Comparison of ENCODE assay signal across 22 mouse cellular contexts in genomic region chr17:29720755-29721365, GRCm38 (mm10). TPM values are rescaled to one million over a fixed set of nuclear protein-coding genes. Genes with fewer than 3 reads are reported as not detected.
DNase-seq lines count a peak whose midpoint lies in the region; ATAC-seq and TF ChIP-seq lines count a peak whose summit lies in the region.
"Had no signal": no experiment of that assay in that cellular context is flagged by ENCODE, and none has a peak within 500 bp of the region (broad histone marks: within the 10 kb centered on the region; RNA-seq: fewer than 3 reads in every experiment).

No protein-coding gene starts in this region.

- no peak for ATAC-seq in forebrain, embryonic 14.5 days
- no peak for ATAC-seq in forebrain, postnatal 0 days
- ATAC-seq: intestine, embryonic 16.5 days; liver, embryonic 12.5 days; midbrain, embryonic 13.5 days had no signal

- no peaks in the 10 kb centered on the region for H3K36me3 ChIP-seq in forebrain, embryonic 14.5 days (ENCODE audit: control insufficient read depth, insufficient read depth, low read length)
- no peaks in the 10 kb centered on the region for H3K36me3 ChIP-seq in forebrain, postnatal 0 days (ENCODE audit: insufficient read depth)
- H3K36me3 ChIP-seq: embryonic facial prominence, embryonic 12.5 days; hindbrain, embryonic 12.5 days; limb, embryonic 13.5 days; liver, embryonic 12.5 days; midbrain, embryonic 13.5 days had no signal

- no peak overlapping the region for H3K4me3 ChIP-seq in forebrain, embryonic 14.5 days (ENCODE audit: low read depth, low read length)
- no peak overlapping the region for H3K4me3 ChIP-seq in forebrain, postnatal 0 days (ENCODE audit: low read depth, low read length)
- H3K4me3 ChIP-seq: embryonic facial prominence, embryonic 12.5 days; gastrocnemius, adult 2 months; hindbrain, embryonic 12.5 days; limb, embryonic 13.5 days; liver, embryonic 12.5 days; midbrain, embryonic 13.5 days had no signal

- peaks cover 11% of the 10 kb centered on the region for H3K4me1 ChIP-seq in forebrain, embryonic 14.5 days (ENCODE audit: control insufficient read depth, insufficient read depth, low read length)
- peaks cover 18% of the 10 kb centered on the region for H3K4me1 ChIP-seq in forebrain, postnatal 0 days (ENCODE audit: insufficient read depth)

- intact Hi-C loops in left cerebral cortex, postnatal 4 days (cut with DNase I), result no loop called here

- no peak for TF ChIP-seq CTCF in forebrain, postnatal 0 days (IDR thresholded peaks at IDR 0.05; ENCODE audit: low read depth)

- WGBS in forebrain, embryonic 14.5 days, result 75% methylated on average over 11 of the region's 11 CpGs
- WGBS in forebrain, postnatal 0 days, result 62% methylated on average over 11 of the region's 11 CpGs

- peak; percentile 62 for DNase-seq in cerebellum, adult 11-12 months
- no peak for DNase-seq in cerebellum, postnatal 25 days
- DNase-seq in forebrain, embryonic 14.5 days (ENCODE audit: low spot score), result no peak
- no peak for DNase-seq in forebrain, postnatal 0 days
- DNase-seq in left cerebral cortex, postnatal 4 days, result peak; percentile 81
- no peak for DNase-seq in left cerebral cortex, adult 11 months (ENCODE audit: low spot score)
- DNase-seq in A20 (ENCODE audit: low read depth, low spot score), result peak; percentile 81
- DNase-seq: adrenal gland, postnatal 25 days; gastrocnemius, adult 2 months; kidney, adult 9 months; kidney, postnatal 14 days; layer of hippocampus, postnatal 36 days; lung, adult 18-20 months; right cerebral cortex, postnatal 25 days; thymus, adult 18-20 months; thymus, postnatal 36 days had no signal

- no peaks in the 10 kb centered on the region for H3K9me3 ChIP-seq in forebrain, embryonic 14.5 days (replicated peaks; ENCODE audit: control insufficient read depth, low read length)
- no peaks in the 10 kb centered on the region for H3K9me3 ChIP-seq in forebrain, postnatal 0 days (ENCODE audit: low read length)
- H3K9me3 ChIP-seq: embryonic facial prominence, embryonic 12.5 days; hindbrain, embryonic 12.5 days; limb, embryonic 13.5 days; liver, embryonic 12.5 days; midbrain, embryonic 13.5 days had no signal

- H3K27me3 ChIP-seq in forebrain, embryonic 14.5 days (replicated peaks; ENCODE audit: control insufficient read depth, insufficient read depth, low read length), result no peaks in the 10 kb centered on the region
- no peaks in the 10 kb centered on the region for H3K27me3 ChIP-seq in forebrain, postnatal 0 days (ENCODE audit: insufficient read depth, low read length)
- H3K27me3 ChIP-seq: embryonic facial prominence, embryonic 12.5 days; hindbrain, embryonic 12.5 days; limb, embryonic 13.5 days; midbrain, embryonic 13.5 days had no signal

- H3K27ac ChIP-seq in forebrain, embryonic 14.5 days (ENCODE audit: low read depth, low read length), result peak overlapping the region; percentile 78; the same call in 1 of the 2 replicates
- no peak overlapping the region for H3K27ac ChIP-seq in forebrain, postnatal 0 days (ENCODE audit: low read depth, low read length)
- H3K27ac ChIP-seq: embryonic facial prominence, embryonic 12.5 days; gastrocnemius, adult 2 months; hindbrain, embryonic 12.5 days; limb, embryonic 13.5 days; liver, embryonic 12.5 days; midbrain, embryonic 13.5 days had no signal

- no peak overlapping the region for H3K9ac ChIP-seq in forebrain, embryonic 14.5 days (ENCODE audit: low read length)
- H3K9ac ChIP-seq in forebrain, postnatal 0 days, result no peak overlapping the region
- H3K9ac ChIP-seq: embryonic facial prominence, embryonic 12.5 days; hindbrain, embryonic 12.5 days; limb, embryonic 13.5 days; liver, embryonic 12.5 days; midbrain, embryonic 13.5 days had no signal

- no peak overlapping the region for H3K4me2 ChIP-seq in forebrain, embryonic 14.5 days (ENCODE audit: low read length)
- H3K4me2 ChIP-seq in forebrain, postnatal 0 days (ENCODE audit: low read depth), result no peak overlapping the region
- H3K4me2 ChIP-seq: embryonic facial prominence, embryonic 12.5 days; hindbrain, embryonic 12.5 days; limb, embryonic 13.5 days; liver, embryonic 12.5 days; midbrain, embryonic 13.5 days had no signal

RNA-seq across cellular contexts. Expression of gene Ccdc167, which starts 4.0 kb away (rescaled TPM):
- polyA plus RNA-seq in forebrain, embryonic 14.5 days (2014; fragmentation: Nextera tagmentation; extraction: Ambion mirVana), result 12.8 and 14.0 TPM in 2 replicates
- 7.7 and 8.8 TPM in 2 replicates for total RNA-seq in forebrain, postnatal 0 days (2014; rRNA removed)
- 7.4 and 7.7 TPM in 2 replicates for polyA plus RNA-seq in forebrain, postnatal 0 days (2015; fragmentation: Nextera tagmentation; extraction: Ambion mirVana)
- 10 to 100 TPM; 11.6 to 13.5 TPM for total RNA-seq in left cerebral cortex, postnatal 4 days (2021)

Comparison
In these comparisons a context has a peak if more than half of its experiments do, and no peak if none do; other contexts are left out.
1. DNase-seq: peak in cerebellum, adult 11-12 months (single experiment), left cerebral cortex, postnatal 4 days (single experiment) and A20 (single experiment); none in cerebellum, postnatal 25 days (0 of 2), forebrain, embryonic 14.5 days (single experiment), forebrain, postnatal 0 days (single experiment) and left cerebral cortex, adult 11 months (single experiment).